Mouse (Mus musculus) gastrocnemius, postnatal 36 days (tissue): ENCODE data around the gene Gripap1. TPM values are rescaled to one million over a fixed set of nuclear protein-coding genes. Genes with fewer than 3 reads are reported as not detected.
"Not testable (repeated sequence)": the region's sequence is repeated elsewhere in the genome, so short reads cannot be mapped to it uniquely, and the experiment has no call there.

Experiments used
- DNase-seq, 2 experiments: peaks; one replicate each; pipeline ENCODE4 v3.0.0; 2022
- intact Hi-C: fragments of 180-260 bp; cut with DNase I; formaldehyde crosslinking; loops from one replicate; pipeline ENCODE4 v1.15.1; 2025
- total RNA-seq, 2 experiments: library from RNA; stranded (reverse); gene quantifications; 2 replicates each; pipeline ENCODE4 v1.2.3; 2021

Gripap1 gene
- total RNA-seq, 2 experiments from 2014 or later: 17.3 to 19.2 TPM

- intact Hi-C loops: no loop called here
- DNase-seq: peak in 1 of 2 experiments; percentile 45
These were observed 13.1 kb upstream of the Gripap1 start for GRCm38 (mm10) chrX:7776329-7777082.

- intact Hi-C loops: no loop called here
These were observed 10.9 kb upstream of the Gripap1 start for GRCm38 (mm10) chrX:7778450-7779244.

GRCm38 (mm10) chrX:7779294-7779693, 10.3 kb upstream of the Gripap1 start:
- no peak for DNase-seq
- intact Hi-C loops: no loop called here

More at GRCm38 (mm10) chrX:7778450-7779244, 10.9 kb upstream of the Gripap1 start:
- no peak for DNase-seq

- DNase-seq: no peak
- intact Hi-C loops: no loop called here
These were observed 6.9 kb upstream of the Gripap1 start for GRCm38 (mm10) chrX:7782603-7783092.

- intact Hi-C loops: no loop called here
These were observed 744 bp downstream of the Gripap1 start for GRCm38 (mm10) chrX:7790309-7790708.

GRCm38 (mm10) chrX:7793361-7793760, 3.8 kb downstream of the Gripap1 start:
- no peak for DNase-seq
- intact Hi-C loops: no loop called here

More at GRCm38 (mm10) chrX:7790309-7790708, 744 bp downstream of the Gripap1 start:
- DNase-seq: no peak

- intact Hi-C loops: no loop called here
- DNase-seq: no peak
These were observed 5.5 kb downstream of the Gripap1 start for GRCm38 (mm10) chrX:7795016-7795415.

- intact Hi-C loops: no loop called here
- no peak for DNase-seq
These were observed 7.8 kb downstream of the Gripap1 start for GRCm38 (mm10) chrX:7797327-7797726.

- DNase-seq, intact Hi-C loops: not testable (repeated sequence)
These were observed 12.6 kb downstream of the Gripap1 start for GRCm38 (mm10) chrX:7802157-7802556.

GRCm38 (mm10) chrX:7815016-7815415, 25.5 kb downstream of the Gripap1 start:
- intact Hi-C loops, DNase-seq: not testable (repeated sequence)

GRCm38 (mm10) chrX:7821865-7822779, 32.6 kb downstream of the Gripap1 start, which contains the start of gene Kcnd1:
Gene Kcnd1 (plus strand): TSS chrX:7822289.
- intact Hi-C loops: no loop called here
- peak in 1 of 2 experiments; percentile 25 for DNase-seq

GRCm38 (mm10) chrX:7837146-7837545, 47.6 kb downstream of the Gripap1 start:
- intact Hi-C loops: no loop called here
- DNase-seq: no peak

- no peak for DNase-seq
- intact Hi-C loops: no loop called here
These were observed 51.2 kb downstream of the Gripap1 start for GRCm38 (mm10) chrX:7840842-7841162.

GRCm38 (mm10) chrX:7841163-7842162, 51.9 kb downstream of the Gripap1 start, which contains the start of gene Otud5:
Gene Otud5 (plus strand): TSS chrX:7841364.
- intact Hi-C loops: no loop called here
- DNase-seq: peak; percentile 81 to 90

GRCm38 (mm10) chrX:7842318-7842717, 52.8 kb downstream of the Gripap1 start:
- peak in 1 of 2 experiments; percentile 14 for DNase-seq
- intact Hi-C loops: no loop called here

- intact Hi-C loops: no loop called here
- DNase-seq: no peak
These were observed 58.3 kb downstream of the Gripap1 start for GRCm38 (mm10) chrX:7847845-7848244.

- intact Hi-C loops: no loop called here
- no peak for DNase-seq
These were observed 65.0 kb downstream of the Gripap1 start for GRCm38 (mm10) chrX:7854578-7854977.

- intact Hi-C loops: no loop called here
- no peak for DNase-seq
These were observed 69.7 kb downstream of the Gripap1 start for GRCm38 (mm10) chrX:7859191-7859753.

GRCm38 (mm10) chrX:7863181-7863580, 73.6 kb downstream of the Gripap1 start:
- DNase-seq: no peak
- intact Hi-C loops: no loop called here
